Mouse (Mus musculus) inflammation-experienced regulatory T-cells, adult 6 months (primary cell): ENCODE data around the gene Nol11. TPM values are rescaled to one million over a fixed set of nuclear protein-coding genes. Genes with fewer than 3 reads are reported as not detected.
"Not testable (repeated sequence)": the region's sequence is repeated elsewhere in the genome, so short reads cannot be mapped to it uniquely, and the experiment has no call there.

Experiments used
- ATAC-seq: one replicate; pipeline ENCODE4 v1.8.0; 2017
- polyA plus RNA-seq, 3 experiments: library from polyadenylated mRNA; unstranded; fragments of 100-300 nt; shearing (Covaris generic); gene quantifications; one replicate each; pipeline ENCODE4 v1.2.1; 2017

Gene Nol11
- polyA plus RNA-seq, 3 experiments from 2014 or later: 39.3 to 62.7 (median 43.0) TPM

DNA sequence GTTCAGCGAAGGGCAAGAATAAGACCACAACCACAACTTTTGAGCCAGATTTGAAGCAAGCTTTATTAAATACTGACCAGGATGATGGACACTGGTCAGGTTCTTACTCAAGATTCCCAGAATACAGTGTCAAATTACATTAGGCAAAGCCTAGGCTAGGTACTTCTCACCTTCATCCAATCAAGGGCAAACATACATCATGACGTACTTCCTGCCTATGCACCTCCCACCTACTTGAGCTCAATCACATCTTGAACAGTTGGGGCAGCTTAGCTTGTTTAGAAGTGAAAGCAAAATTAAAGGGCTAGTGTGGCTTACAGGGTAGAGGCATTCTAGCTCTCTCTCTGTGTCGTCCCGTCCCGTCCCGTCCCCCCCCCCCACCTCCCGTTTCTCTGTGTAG is 34.8 kb downstream of the Nol11 start:
- no peak for ATAC-seq

- ATAC-seq: no peak
Measured at GRCm38 (mm10) chr11:107153645-107154044, 35.5 kb downstream of the Nol11 start.

DNA sequence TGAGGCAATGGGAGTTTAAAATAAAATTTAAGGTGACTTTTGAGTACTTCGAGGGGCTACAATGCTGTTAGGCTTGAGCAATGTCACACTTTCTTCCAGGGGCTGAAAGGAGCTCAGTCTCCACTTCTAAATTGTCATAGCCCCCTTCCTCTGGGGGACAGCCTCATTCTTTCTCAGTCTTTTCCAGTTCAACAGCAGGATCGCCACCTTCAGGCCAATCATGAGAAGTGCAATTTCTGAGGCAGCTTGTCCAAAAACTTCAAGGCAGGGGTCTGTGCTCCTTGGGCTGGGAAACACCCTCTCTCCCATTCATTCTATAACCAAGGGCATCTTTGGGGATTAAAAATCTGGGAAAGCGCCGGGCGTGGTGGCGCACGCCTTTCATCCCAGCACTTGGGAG is 37.4 kb downstream of the Nol11 start:
- ATAC-seq: no peak

- ATAC-seq: not testable (repeated sequence)
Measured at GRCm38 (mm10) chr11:107143956-107144355, 45.2 kb downstream of the Nol11 start.

DNA sequence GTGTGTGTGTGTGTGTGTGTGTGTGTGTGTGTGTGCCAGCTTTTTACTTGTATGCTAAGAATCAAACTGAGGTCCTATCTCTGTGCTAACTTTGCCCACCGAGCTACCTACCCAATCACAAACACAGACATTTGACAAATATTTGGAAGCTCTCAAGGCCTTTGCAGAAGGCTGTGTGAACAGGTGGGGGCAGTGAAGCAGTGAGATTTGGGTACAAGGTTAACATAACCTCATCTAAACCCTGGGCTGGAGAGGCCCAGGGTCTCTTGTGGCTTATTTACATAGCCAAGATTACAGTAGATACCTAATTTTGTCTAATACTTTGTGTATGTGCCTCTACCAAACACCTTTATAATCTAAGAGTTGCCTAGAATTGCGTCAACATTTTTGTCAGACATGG is 46.8 kb downstream of the Nol11 start:
- ATAC-seq: no peak

- no peak for ATAC-seq
Measured at GRCm38 (mm10) chr11:107140756-107141155, 48.4 kb downstream of the Nol11 start.

- no peak for ATAC-seq
Measured at GRCm38 (mm10) chr11:107138633-107139032, 50.5 kb downstream of the Nol11 start.

DNA sequence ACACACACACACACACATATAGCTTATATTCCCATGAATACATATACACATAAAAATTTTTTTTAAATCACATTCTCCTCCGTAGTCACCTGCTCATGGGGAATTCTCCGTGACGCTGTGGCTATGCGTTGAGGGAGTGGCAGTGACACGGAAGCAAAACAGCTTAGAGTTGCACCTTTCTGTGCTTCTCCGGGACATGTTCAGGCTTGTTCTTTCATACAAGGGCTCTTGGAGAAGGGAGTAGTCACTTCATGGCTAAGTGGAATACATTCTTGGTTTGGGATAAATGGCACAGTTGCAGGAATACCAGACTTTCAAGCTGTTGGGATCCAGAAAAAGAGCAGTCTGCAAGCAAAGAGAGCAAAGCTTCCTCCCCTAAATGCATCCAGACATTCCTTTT is 51.6 kb downstream of the Nol11 start:
- ATAC-seq: no peak

DNA sequence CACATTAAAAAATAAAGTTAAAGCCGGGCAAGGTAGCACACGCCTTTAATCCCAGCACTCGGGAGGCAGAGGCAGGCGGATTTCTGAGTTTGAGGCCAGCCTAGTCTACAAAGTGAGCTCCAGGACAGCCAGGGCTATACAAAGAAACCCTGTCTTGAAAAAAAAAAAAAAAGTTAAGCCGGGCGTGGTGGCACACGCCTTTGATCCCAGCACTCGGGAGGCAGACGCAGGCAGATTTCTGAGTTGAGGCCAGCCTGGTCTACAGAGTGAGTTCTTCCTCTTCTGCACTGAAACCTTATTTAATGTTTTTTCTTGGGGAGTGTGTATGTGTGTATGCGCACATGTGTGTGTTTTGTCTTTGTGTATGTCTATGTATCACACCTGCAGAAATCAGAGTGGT is 52.7 kb downstream of the Nol11 start:
- ATAC-seq: not testable (repeated sequence)

DNA sequence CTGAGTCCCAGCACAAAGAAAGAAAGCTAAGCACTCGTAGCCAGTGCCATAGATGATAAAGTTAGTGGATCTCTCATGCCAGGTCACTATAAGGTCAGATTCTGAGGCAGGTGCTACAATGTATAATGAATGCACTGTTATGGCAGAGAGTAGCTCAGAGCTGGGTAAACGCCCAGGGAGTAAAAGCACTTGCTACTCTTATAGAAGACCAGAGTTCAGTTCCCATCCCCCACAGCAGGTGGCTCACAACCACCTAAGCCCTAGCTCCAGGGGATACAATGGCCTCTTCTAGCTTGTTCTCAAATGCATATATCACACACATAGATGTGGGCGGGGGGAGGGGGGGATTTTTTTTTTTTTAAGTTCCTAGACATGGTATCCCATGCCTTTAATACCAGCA is 53.4 kb downstream of the Nol11 start:
- ATAC-seq: no peak

DNA sequence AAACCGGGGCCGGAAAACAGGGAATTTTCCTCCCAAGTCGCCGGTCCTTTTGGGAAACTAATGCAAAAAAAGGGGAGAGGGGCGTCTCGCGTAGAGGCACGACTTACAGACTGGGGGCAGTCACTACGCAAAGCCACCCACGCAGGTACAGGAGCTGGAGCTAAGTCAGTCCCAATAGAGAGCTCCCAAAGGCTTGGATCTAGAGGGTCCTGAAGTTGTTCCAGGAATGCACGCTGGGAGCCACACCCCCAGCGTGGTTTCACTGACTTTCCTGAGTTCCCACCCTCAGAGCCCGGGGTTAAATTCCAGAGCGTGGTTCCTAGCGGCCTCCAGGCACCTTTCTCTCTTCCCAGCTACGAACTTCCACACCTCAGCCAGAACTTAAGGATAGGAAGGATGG is 56.8 kb downstream of the Nol11 start:
- no peak for ATAC-seq

DNA sequence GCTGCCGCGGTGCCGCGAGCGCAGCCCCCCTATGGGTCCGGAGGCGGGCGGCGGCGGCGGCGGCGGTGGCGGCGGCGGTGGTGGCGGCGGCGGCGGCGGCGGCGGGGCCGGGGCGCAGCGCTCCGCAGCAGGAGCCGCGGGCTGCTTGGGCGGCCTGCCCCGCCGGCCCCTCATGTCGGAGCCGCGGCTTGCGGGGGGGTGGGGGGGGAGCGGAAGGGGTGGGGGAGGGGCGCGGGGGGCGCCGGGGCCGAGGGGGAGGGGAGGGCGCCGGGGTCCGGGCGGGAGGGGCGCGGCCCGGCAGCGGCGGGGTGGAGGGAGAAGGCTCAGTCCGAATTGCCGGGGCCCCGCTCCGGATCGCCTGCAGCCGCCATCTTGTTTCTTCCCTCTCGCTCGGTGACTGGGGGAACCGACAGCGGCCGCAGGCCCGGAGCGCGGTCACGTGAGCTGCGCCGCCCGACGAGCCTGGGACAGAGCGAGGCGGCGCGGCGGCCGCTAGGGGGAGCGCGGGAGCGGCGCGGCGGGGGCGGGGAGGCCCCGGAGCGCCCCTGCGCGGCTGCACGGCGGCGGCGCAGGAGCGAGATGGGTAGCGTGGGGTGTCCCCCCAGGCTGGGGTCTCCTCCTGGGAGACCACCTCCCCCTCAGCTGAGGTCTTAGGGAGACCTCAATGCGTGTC is 57.3 kb downstream of the Nol11 start, which contains the start of gene Bptf:
TSS of gene Bptf (minus strand) at position 379 of the 673 bp plus-strand sequence.
- ATAC-seq: peak; percentile 89

GRCm38 (mm10) chr11:107130879-107131748 is 58.1 kb downstream of the Nol11 start:
- peak; percentile 41 for ATAC-seq

- no peak for ATAC-seq
Measured at GRCm38 (mm10) chr11:107130221-107130788, 58.9 kb downstream of the Nol11 start.

DNA sequence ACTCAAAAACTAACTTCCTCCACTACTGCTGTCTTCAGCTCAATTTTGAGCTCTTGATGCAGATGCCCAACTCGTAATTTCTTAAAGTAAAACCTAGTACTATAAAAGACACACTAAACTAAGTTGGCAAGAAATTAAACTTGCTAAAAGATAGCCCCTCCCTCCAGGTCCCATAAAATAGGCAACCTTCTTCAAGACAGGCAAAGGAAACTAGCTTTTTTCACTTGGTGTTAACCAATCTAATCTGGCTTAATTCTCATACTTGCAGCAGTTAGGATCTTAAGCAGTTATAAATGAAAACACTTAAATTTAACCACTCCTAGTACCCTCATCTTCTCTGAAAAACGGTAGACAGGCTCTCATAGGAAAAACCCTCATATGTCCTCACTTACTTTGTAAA is 59.5 kb downstream of the Nol11 start:
- no peak for ATAC-seq

- ATAC-seq: not testable (repeated sequence)
Measured at GRCm38 (mm10) chr11:107126716-107127115, 62.5 kb downstream of the Nol11 start.

DNA sequence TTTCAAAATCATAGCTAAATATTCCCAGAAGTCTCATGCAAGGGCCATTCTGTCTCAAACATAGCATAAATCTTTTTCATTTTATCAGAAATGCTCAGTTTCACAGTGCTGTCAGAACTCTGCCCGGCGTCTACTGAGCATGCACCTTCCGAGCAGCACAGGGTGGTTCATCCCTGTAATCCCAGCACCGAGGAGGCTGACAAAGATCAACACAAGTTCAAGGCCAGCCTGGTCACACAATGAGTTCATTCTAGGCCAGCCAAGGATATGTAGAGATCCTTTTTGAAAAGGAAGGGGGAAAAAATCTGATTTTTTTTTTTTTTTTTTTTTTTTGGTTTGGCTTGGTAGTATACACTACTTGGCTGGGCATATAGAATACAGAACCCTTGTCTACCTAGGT is 64.2 kb downstream of the Nol11 start:
- ATAC-seq: no peak

GRCm38 (mm10) chr11:107124327-107124731 is 64.9 kb downstream of the Nol11 start:
- peak; percentile 87 for ATAC-seq

GRCm38 (mm10) chr11:107117789-107118188 is 71.4 kb downstream of the Nol11 start:
- ATAC-seq: no peak
